Mouse (Mus musculus) bone marrow, adult 2 months (tissue): Measurements from ENCODE around the gene Tdrd9. TPM values are rescaled to one million over a fixed set of nuclear protein-coding genes. Genes with fewer than 3 reads are reported as not detected.

Experiments
- H3K27ac ChIP-seq: fragments of 200-500 bp; 2 replicates; pipeline ENCODE4 v1.5.1; 2012; ENCODE audit warnings: low read depth, mild to moderate bottlenecking, control low read depth, inconsistent platforms, low read length; ENCODE audit not compliant: control insufficient read depth, poor library complexity, insufficient read depth
- H3K4me1 ChIP-seq: fragments of 200-500 bp; 2 replicates; pipeline ENCODE4 v1.6.1; 2011; ENCODE audit warnings: low read length; ENCODE audit not compliant: control insufficient read depth, insufficient read depth
- H3K4me3 ChIP-seq: fragments of 200-500 bp; replicated peaks from 2 replicates; pipeline ENCODE3; 2011; ENCODE audit warnings: mild to moderate bottlenecking, low read depth, low read length, control low read depth; ENCODE audit not compliant: control insufficient read depth
- CTCF ChIP-seq: fragments of 200-500 bp; IDR thresholded peaks from 2 replicates; pipeline ENCODE4 v1.5.1; 2011; ENCODE audit warnings: low read length, control low read depth; ENCODE audit not compliant: control insufficient read depth, insufficient read depth
- POLR2A ChIP-seq: fragments of 200-500 bp; IDR thresholded peaks from 2 replicates; pipeline ENCODE4 v1.6.1; 2011; ENCODE audit warnings: low read depth, mild to moderate bottlenecking, control low read depth, low read length, borderline replicate concordance; ENCODE audit not compliant: control insufficient read depth
- WGBS: fragments of 180-500 bp; shearing (Covaris S2); methylation state at CpG from one replicate; pipeline ENCODE4 v1.1.7; 2018; 5-methylcytosine and 5-hydroxymethylcytosine counted together
- polyA plus RNA-seq: library from polyadenylated mRNA; stranded (reverse); fragments of >200 nt; gene quantifications from 2 replicates; pipeline ENCODE4 v1.2.4, GENCODE M21; 2011; ENCODE audit warnings: low replicate concordance; ENCODE audit not compliant: missing spikeins, insufficient read depth, insufficient read length

Tdrd9 gene
- polyA plus RNA-seq, 1 experiment, result not detected

DNA sequence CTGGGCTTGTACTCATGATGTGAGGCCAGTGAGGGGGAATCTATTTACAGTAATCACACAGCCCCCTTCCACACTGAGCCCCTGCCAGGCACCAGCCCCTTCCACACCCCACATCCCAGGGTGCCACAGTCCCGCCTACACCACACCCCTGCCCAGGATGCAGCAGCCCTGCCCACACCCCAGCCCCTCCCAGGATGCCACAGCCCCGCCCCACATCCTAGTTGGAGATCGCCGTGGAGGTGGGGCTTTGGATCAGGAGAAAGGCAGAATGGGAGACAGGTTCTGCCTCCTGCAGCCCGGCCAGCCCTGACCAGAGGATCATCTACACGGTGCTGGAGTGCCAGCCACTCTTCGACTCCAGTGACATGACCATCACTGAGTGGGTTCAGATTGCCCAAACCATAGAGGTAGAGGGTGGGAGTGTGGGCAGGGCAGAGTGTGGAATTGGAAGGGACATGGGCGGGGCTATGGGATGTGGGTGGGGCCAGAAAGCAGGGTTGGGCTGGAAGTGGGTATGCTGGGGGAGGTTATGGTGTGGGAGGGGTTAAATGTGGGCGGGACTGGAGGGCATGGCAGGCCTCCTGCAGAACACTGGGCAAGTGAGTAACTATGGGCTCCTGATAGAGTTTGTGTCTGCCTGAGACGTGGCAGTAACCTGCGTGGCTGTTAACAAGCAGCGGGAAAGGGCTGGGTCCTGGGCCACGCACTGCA lies 141.5 kb downstream of the Tdrd9 start:
- Histone ChIP-seq H3K27ac (no peak overlapping the region), H3K4me1 (no peaks in the 10 kb centered on the region), H3K4me3 (no peak overlapping the region)
- TF ChIP-seq CTCF, result no peak
- no peak for TF ChIP-seq POLR2A
- WGBS, result 29% methylated on average over 13 of the region's 13 CpGs

DNA sequence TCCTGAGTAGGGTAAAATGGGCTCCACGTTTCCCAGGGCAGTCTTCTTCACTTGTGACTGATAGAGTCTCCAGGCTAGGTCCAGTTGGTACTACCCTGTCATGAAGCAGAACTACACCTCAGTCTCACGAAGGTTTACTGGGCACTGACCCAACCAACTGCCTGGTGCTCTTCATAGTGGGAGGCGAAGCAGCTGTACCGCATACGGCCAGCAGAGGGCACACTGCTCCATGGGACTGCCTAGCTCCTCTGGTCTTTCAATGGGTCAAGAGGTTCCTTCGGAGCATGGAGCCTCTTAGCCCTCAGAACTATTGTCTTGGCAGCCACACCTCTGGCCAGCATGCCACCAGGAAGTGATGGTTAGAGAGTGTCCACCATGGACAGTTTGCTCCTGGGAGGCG lies 142.4 kb downstream of the Tdrd9 start:
- no peak for TF ChIP-seq POLR2A
- TF ChIP-seq CTCF, result peak; percentile 98
- WGBS, result 15% methylated on average over 7 of the region's 7 CpGs
- H3K4me1 ChIP-seq, result no peaks in the 10 kb centered on the region
- H3K4me3 ChIP-seq, result no peak overlapping the region
- no peak overlapping the region for H3K27ac ChIP-seq

DNA sequence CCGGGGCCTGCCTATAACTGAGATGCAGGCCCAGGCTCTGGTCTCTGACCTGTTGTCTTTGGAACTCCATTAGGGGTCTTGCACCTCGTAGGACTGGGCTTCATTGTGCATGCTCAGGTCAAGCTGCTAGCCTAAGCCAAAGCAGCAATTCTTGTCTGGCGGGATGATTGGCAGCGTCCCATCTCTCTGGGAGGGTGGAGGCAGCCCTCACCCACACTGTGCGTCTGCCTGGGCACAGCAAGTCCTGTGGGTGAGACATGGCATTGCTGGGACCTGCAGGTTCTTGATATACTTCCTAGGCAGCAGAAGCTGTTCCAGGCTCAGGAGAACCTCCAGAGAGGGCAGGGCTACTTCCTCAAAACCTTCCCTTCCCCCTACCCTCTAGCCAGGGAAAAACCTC lies 145.6 kb downstream of the Tdrd9 start:
- 57% methylated on average over 5 of the region's 5 CpGs for WGBS
- no peak overlapping the region for H3K4me3 ChIP-seq

DNA sequence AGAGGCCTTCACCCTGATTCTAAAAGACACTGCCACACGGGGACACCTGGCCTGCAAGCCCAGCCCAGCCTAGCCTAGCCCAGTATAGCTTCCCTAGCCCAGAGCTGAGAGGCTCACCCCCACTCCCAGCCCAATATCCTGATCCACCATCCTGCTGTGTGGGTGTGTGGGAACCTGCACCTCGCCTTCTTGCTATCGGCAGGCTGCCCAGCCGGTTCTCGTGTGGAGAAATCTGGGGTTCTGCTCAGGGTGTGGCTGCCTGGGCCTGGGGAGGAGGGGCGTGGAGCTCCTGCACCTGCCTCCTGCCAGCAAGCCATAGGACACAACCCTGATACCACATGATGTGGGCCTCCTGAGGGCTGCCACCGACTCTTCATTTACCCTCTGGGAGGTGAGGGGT lies 146.3 kb downstream of the Tdrd9 start:
- Histone ChIP-seq H3K27ac (no peak overlapping the region), H3K4me3 (no peak overlapping the region), H3K4me1 (no peaks in the 10 kb centered on the region)
- no peak for TF ChIP-seq CTCF
- no peak for TF ChIP-seq POLR2A
- WGBS, result 76% methylated on average over 7 of the region's 7 CpGs

More for the DNA sequence above, 145.6 kb downstream of the Tdrd9 start:
- no peaks in the 10 kb centered on the region for H3K4me1 ChIP-seq
- H3K27ac ChIP-seq, result no peak overlapping the region
- TF ChIP-seq POLR2A (no peak), CTCF (no peak)

Other genes starting within 250 kb of the Tdrd9 start
- gene Klc1, start 212.7 kb upstream of the Tdrd9 start, polyA plus RNA-seq, result 55.3 and 70.4 TPM in 2 replicates
- 5.7 and 11.6 TPM in 2 replicates for gene Xrcc3, start 157.7 kb upstream of the Tdrd9 start, polyA plus RNA-seq
- 9.3 and 12.8 TPM in 2 replicates for gene Zfyve21, start 157.4 kb upstream of the Tdrd9 start, polyA plus RNA-seq
- 9.6 and 10.9 TPM in 2 replicates for gene Ppp1r13b, start 63.4 kb upstream of the Tdrd9 start, polyA plus RNA-seq
- 196 and 245 TPM in 2 replicates for gene Atp5mpl, start 4.6 kb upstream of the Tdrd9 start, polyA plus RNA-seq
- gene Rd3l, start 9.8 kb downstream of the Tdrd9 start, polyA plus RNA-seq, result not detected in 2 replicates
- not detected in 2 replicates for gene Aspg, start 135.1 kb downstream of the Tdrd9 start, polyA plus RNA-seq
- gene Kif26a, start 174.6 kb downstream of the Tdrd9 start, polyA plus RNA-seq, result 0.38 TPM in 1 of 2 replicates, not detected in the other